Mouse (Mus musculus) embryo, embryonic 9.5 days (tissue): ENCODE results near the gene Znrf4.

Experiments
- DNase-seq: peaks from one replicate; pipeline ENCODE4 v3.0.0-alpha.2; 2017; ENCODE audit errors: extremely low spot score

Znrf4 gene

GRCm38 (mm10) chr17:56468380-56468779 lies 43.9 kb downstream of the Znrf4 start:
- no peak for DNase-seq

- no peak for DNase-seq
Observed at GRCm38 (mm10) chr17:56467456-56467884, 44.8 kb downstream of the Znrf4 start.

- DNase-seq: no peak
Observed at GRCm38 (mm10) chr17:56466747-56467146, 45.5 kb downstream of the Znrf4 start.

GRCm38 (mm10) chr17:56464817-56465216 lies 47.4 kb downstream of the Znrf4 start:
- DNase-seq: no peak

GRCm38 (mm10) chr17:56464345-56464744 lies 47.9 kb downstream of the Znrf4 start:
- no peak for DNase-seq

- no peak for DNase-seq
Observed at GRCm38 (mm10) chr17:56463500-56463899, 48.7 kb downstream of the Znrf4 start.

- DNase-seq: no peak
Observed at GRCm38 (mm10) chr17:56462835-56463455, 49.3 kb downstream of the Znrf4 start.

- DNase-seq: peak; percentile 99
Observed at GRCm38 (mm10) chr17:56461771-56462743, 50.2 kb downstream of the Znrf4 start.
